Mouse (Mus musculus): ENCODE measurements around the gene Klhdc8b. TPM values are rescaled to one million over a fixed set of nuclear protein-coding genes. Genes with fewer than 3 reads are reported as not detected.

The Klhdc8b gene
- total and polyA plus RNA-seq, 2 experiments from 2014 or later: 56.5 to 95.6 TPM

DNA sequence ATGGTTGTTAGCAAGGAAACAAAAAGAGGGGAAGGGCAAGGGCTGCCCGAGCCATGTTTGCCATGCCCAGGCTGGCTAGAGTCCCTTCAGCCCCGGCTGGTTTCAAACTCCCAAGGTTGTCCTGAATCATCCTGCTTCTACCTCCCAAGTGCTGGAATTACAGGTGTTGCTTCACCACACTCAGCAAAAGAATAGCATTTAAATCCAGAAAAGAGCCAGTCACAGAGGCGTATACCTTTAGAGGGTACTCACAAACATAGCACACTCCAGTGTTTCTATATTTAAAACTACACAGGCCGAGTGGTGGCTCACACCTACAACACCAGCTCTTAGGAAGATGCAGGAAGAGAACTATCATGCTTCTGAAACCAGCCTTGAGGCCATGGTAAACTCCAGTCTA, 51.8 kb downstream of the Klhdc8b start:
- Histone ChIP-seq H3K9ac (no peak overlapping the region), H3K9me3 (ENCODE audit: low read length) (no peaks in the 10 kb centered on the region), H3K36me3 (ENCODE audit: insufficient read depth) (no peaks in the 10 kb centered on the region), H3K4me2 (ENCODE audit: low read depth) (no peak overlapping the region), H3K27me3 (ENCODE audit: insufficient read depth, low read length) (no peaks in the 10 kb centered on the region), H3K27ac (ENCODE audit: low read depth, low read length) (no peak overlapping the region), H3K4me1 (ENCODE audit: insufficient read depth) (no peaks in the 10 kb centered on the region), H3K4me3 (ENCODE audit: low read depth, low read length) (no peak overlapping the region)
- no peak for TF ChIP-seq CTCF (IDR thresholded peaks at IDR 0.05; ENCODE audit: low read depth)
- ATAC-seq (no peak), DNase-seq (no peak)
- 88% methylated on average over 4 of the region's 4 CpGs for WGBS

DNA sequence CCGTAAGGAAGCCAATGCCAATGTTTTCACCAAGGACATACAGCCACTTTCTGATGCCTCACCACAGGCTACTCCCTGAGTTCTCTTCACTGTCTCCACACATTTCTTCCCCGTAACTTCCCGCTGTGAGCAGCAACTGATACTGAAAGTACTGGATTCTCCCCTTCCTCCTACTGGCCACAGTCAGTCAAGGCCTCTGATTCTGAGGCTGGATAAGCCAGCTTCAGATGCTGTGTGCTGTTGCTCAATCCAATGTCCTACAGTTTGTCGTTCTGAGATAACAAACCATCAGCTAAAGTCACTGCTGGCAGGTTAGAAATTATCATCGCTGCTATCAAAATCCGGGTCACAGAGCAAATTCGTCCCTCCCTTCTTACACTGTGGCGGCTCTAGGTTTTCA, 56.9 kb downstream of the Klhdc8b start:
- no peak overlapping the region for H3K4me2 ChIP-seq (ENCODE audit: low read depth)
- no peaks in the 10 kb centered on the region for H3K36me3 ChIP-seq (ENCODE audit: insufficient read depth)
- DNase-seq (no peak), ATAC-seq (no peak)
- no peak overlapping the region for H3K27ac ChIP-seq (ENCODE audit: low read depth, low read length)
- H3K4me1 ChIP-seq (ENCODE audit: insufficient read depth): 0 out of 2 replicates have a peak, but pooled peaks cover 8% of the 10 kb centered on the region
- TF ChIP-seq CTCF (IDR thresholded peaks at IDR 0.05; ENCODE audit: low read depth): no peak
- H3K4me3 ChIP-seq (ENCODE audit: low read depth, low read length): no peak overlapping the region
- WGBS: 84% methylated on average over 8 of the region's 8 CpGs
- no peak overlapping the region for H3K9ac ChIP-seq
- H3K27me3 ChIP-seq (ENCODE audit: insufficient read depth, low read length): no peaks in the 10 kb centered on the region
- H3K9me3 ChIP-seq (ENCODE audit: low read length): no peaks in the 10 kb centered on the region

DNA sequence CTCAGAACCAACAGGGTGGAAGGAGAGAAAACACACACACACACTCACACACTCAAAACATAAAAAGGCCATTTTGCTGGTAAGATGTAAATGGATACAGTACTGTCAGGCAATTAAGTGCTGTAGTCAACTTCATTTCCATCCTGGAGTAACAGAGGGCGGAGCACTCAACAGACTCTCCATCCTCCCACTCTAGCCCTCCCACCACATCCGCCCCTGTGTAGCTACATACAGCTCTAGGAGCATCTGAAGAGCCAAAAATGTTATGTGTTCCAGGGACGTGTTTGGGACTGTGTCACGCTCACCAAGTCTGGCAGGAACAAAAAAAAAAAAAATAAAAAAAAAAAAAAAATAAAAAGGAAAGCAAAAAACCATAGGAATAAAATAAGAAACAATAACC, 58.3 kb downstream of the Klhdc8b start:
- no peak overlapping the region for H3K4me2 ChIP-seq (ENCODE audit: low read depth)
- H3K9me3 ChIP-seq (ENCODE audit: low read length): no peaks in the 10 kb centered on the region
- 0 out of 2 replicates have a peak, but pooled peaks cover 8% of the 10 kb centered on the region for H3K4me1 ChIP-seq (ENCODE audit: insufficient read depth)
- no peak for TF ChIP-seq CTCF (IDR thresholded peaks at IDR 0.05; ENCODE audit: low read depth)
- DNase-seq (no peak), ATAC-seq (no peak)
- H3K27me3 ChIP-seq (ENCODE audit: insufficient read depth, low read length): no peaks in the 10 kb centered on the region
- no peak overlapping the region for H3K27ac ChIP-seq (ENCODE audit: low read depth, low read length)
- H3K9ac ChIP-seq: no peak overlapping the region
- 80% methylated on average over 4 of the region's 4 CpGs for WGBS
- H3K4me3 ChIP-seq (ENCODE audit: low read depth, low read length): no peak overlapping the region
- H3K36me3 ChIP-seq (ENCODE audit: insufficient read depth): no peaks in the 10 kb centered on the region

DNA sequence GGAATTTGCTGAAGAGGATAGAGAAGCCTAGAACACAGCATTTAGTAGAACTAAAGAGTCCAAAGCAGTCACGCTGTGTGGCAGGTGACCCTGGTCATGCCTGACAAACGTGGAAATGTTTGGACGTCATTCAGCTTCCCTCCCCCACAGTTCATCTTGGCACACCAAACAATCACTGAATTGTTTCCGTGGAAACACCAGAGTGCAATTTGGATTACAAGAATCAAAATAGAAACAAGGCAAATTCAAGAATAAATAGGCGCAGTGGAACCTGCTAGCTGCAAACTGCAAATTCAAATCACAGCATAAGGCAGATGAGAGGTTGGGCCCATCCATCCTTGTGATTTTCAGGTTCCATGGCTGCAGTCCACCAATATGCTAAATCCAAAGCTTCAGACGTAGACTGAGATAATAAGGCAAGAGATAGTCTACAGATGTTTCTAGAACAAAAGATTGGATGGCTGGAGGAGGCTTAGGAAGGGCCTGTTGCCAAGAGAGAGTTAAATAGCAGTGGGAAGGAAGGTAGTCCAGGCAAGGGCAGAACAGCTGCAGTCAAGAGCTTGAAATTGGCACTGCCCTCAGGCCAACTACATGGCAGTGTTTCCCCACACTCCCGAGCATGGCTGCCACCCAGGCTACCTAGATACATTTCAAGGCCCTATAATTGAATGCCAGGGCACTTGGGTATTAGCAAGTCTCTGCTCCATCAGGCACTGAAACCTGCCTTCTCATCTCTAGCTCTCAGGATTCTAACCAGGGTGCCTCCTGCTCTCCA, 60.0 kb downstream of the Klhdc8b start:
- H3K4me3 ChIP-seq (ENCODE audit: low read depth, low read length): no peak overlapping the region
- H3K4me1 ChIP-seq (ENCODE audit: insufficient read depth): 0 out of 2 replicates have a peak, but pooled peaks cover 8% of the 10 kb centered on the region
- ATAC-seq (peak; percentile 65), DNase-seq (peak; percentile 58)
- no peak for TF ChIP-seq CTCF (IDR thresholded peaks at IDR 0.05; ENCODE audit: low read depth)
- no peaks in the 10 kb centered on the region for H3K27me3 ChIP-seq (ENCODE audit: insufficient read depth, low read length)
- WGBS: 20% methylated on average over 7 of the region's 7 CpGs
- no peak overlapping the region for H3K4me2 ChIP-seq (ENCODE audit: low read depth)
- peak overlapping the region; percentile 81 for H3K27ac ChIP-seq (ENCODE audit: low read depth, low read length)
- H3K9me3 ChIP-seq (ENCODE audit: low read length): no peaks in the 10 kb centered on the region
- H3K36me3 ChIP-seq (ENCODE audit: insufficient read depth): no peaks in the 10 kb centered on the region
- H3K9ac ChIP-seq: no peak overlapping the region

DNA sequence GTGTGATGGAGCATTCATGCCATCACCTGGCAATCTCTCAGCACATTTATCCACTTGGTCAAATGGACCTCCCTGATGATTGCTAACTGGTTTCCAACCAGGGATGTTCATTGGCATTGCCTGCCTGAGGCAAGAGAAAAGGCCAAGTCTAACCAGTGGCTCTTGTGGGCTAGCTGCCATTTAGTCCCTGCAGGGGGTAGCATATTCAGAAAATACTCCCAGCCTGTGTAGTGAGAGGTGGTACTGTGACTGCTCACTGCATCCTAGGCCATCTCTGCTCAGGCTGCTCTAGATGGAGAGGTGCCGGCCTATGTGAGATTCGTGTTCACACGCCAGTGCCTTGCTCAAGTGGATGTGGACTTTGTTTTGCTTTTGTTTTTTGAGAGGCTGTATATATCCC, 63.1 kb downstream of the Klhdc8b start:
- TF ChIP-seq CTCF (IDR thresholded peaks at IDR 0.05; ENCODE audit: low read depth): no peak
- 92% methylated on average over 3 of the region's 3 CpGs for WGBS
- H3K9ac ChIP-seq: no peak overlapping the region
- no peaks in the 10 kb centered on the region for H3K9me3 ChIP-seq (ENCODE audit: low read length)
- no peak overlapping the region for H3K4me2 ChIP-seq (ENCODE audit: low read depth)
- H3K4me1 ChIP-seq (ENCODE audit: insufficient read depth): 0 out of 2 replicates have a peak, but pooled peaks cover 8% of the 10 kb centered on the region
- DNase-seq (no peak), ATAC-seq (no peak)
- peaks cover 8% of the 10 kb centered on the region; the same call in 1 of the 2 replicates for H3K36me3 ChIP-seq (ENCODE audit: insufficient read depth)
- H3K27me3 ChIP-seq (ENCODE audit: insufficient read depth, low read length): no peaks in the 10 kb centered on the region
- H3K4me3 ChIP-seq (ENCODE audit: low read depth, low read length): no peak overlapping the region
- no peak overlapping the region for H3K27ac ChIP-seq (ENCODE audit: low read depth, low read length)

Other genes with a start within 250 kb of the Klhdc8b start
- 86.9 and 114 TPM in 2 replicates for gene Dag1, start 197.6 kb downstream of the Klhdc8b start, total RNA-seq (2014; rRNA removed)
- 64.3 and 77.4 TPM in 2 replicates for gene Dag1, start 197.6 kb downstream of the Klhdc8b start, polyA plus RNA-seq (2015; fragmentation: Nextera tagmentation; extraction: Ambion mirVana)
- 66.6 and 67.7 TPM in 2 replicates for gene Nicn1, start 171.2 kb downstream of the Klhdc8b start, total RNA-seq (2014; rRNA removed)
- 115 and 134 TPM in 2 replicates for gene Nicn1, start 171.2 kb downstream of the Klhdc8b start, polyA plus RNA-seq (2015; fragmentation: Nextera tagmentation; extraction: Ambion mirVana)
- 25.9 and 32.6 TPM in 2 replicates for gene Amt, start 164.7 kb downstream of the Klhdc8b start, total RNA-seq (2014; rRNA removed)
- 14.6 and 20.1 TPM in 2 replicates for gene Amt, start 164.7 kb downstream of the Klhdc8b start, polyA plus RNA-seq (2015; fragmentation: Nextera tagmentation; extraction: Ambion mirVana)
- 119 and 126 TPM in 2 replicates for gene Rhoa, start 155.5 kb downstream of the Klhdc8b start, total RNA-seq (2014; rRNA removed)
- 238 and 271 TPM in 2 replicates for gene Rhoa, start 155.5 kb downstream of the Klhdc8b start, polyA plus RNA-seq (2015; fragmentation: Nextera tagmentation; extraction: Ambion mirVana)
- 47.7 and 50.0 TPM in 2 replicates for gene Tcta, start 155.4 kb downstream of the Klhdc8b start, total RNA-seq (2014; rRNA removed)
- 59.2 and 66.2 TPM in 2 replicates for gene Tcta, start 155.4 kb downstream of the Klhdc8b start, polyA plus RNA-seq (2015; fragmentation: Nextera tagmentation; extraction: Ambion mirVana)
- gene Gpx1, start 122.7 kb downstream of the Klhdc8b start, total RNA-seq (2014; rRNA removed): 184 and 264 TPM in 2 replicates
- gene Gpx1, start 122.7 kb downstream of the Klhdc8b start, polyA plus RNA-seq (2015; fragmentation: Nextera tagmentation; extraction: Ambion mirVana): 446 and 498 TPM in 2 replicates
- gene Usp4, start 113.7 kb downstream of the Klhdc8b start, total RNA-seq (2014; rRNA removed): 112 and 134 TPM in 2 replicates
- gene Usp4, start 113.7 kb downstream of the Klhdc8b start, polyA plus RNA-seq (2015; fragmentation: Nextera tagmentation; extraction: Ambion mirVana): 93.9 and 112 TPM in 2 replicates
- 2.8 and 4.2 TPM in 2 replicates for gene 1700102P08Rik, start 68.8 kb downstream of the Klhdc8b start, total RNA-seq (2014; rRNA removed)
- gene 1700102P08Rik, start 68.8 kb downstream of the Klhdc8b start, polyA plus RNA-seq (2015; fragmentation: Nextera tagmentation; extraction: Ambion mirVana): 0.87 and 1.2 TPM in 2 replicates
- 1.8 and 1.9 TPM in 2 replicates for gene Ccdc36, start 33.1 kb downstream of the Klhdc8b start, total RNA-seq (2014; rRNA removed)
- 1.2 and 1.8 TPM in 2 replicates for gene Ccdc36, start 33.1 kb downstream of the Klhdc8b start, polyA plus RNA-seq (2015; fragmentation: Nextera tagmentation; extraction: Ambion mirVana)
- gene BC048562, start 25.1 kb downstream of the Klhdc8b start, total RNA-seq (2014; rRNA removed): not detected in 2 replicates
- not detected in 2 replicates for gene BC048562, start 25.1 kb downstream of the Klhdc8b start, polyA plus RNA-seq (2015; fragmentation: Nextera tagmentation; extraction: Ambion mirVana)
- 37.2 and 38.7 TPM in 2 replicates for gene Ccdc71, start 1.1 kb downstream of the Klhdc8b start, total RNA-seq (2014; rRNA removed)
- gene Ccdc71, start 1.1 kb downstream of the Klhdc8b start, polyA plus RNA-seq (2015; fragmentation: Nextera tagmentation; extraction: Ambion mirVana): 51.6 and 55.8 TPM in 2 replicates
- gene Lamb2, start 18.2 kb upstream of the Klhdc8b start, total RNA-seq (2014; rRNA removed): 22.5 and 36.3 TPM in 2 replicates
- 9.1 and 12.5 TPM in 2 replicates for gene Lamb2, start 18.2 kb upstream of the Klhdc8b start, polyA plus RNA-seq (2015; fragmentation: Nextera tagmentation; extraction: Ambion mirVana)
- gene Usp19, start 29.0 kb upstream of the Klhdc8b start, total RNA-seq (2014; rRNA removed): 90.3 and 97.0 TPM in 2 replicates
- gene Usp19, start 29.0 kb upstream of the Klhdc8b start, polyA plus RNA-seq (2015; fragmentation: Nextera tagmentation; extraction: Ambion mirVana): 32.2 and 41.5 TPM in 2 replicates
- gene Qars, start 46.1 kb upstream of the Klhdc8b start, total RNA-seq (2014; rRNA removed): 121 and 155 TPM in 2 replicates
- 55.1 and 59.5 TPM in 2 replicates for gene Qars, start 46.1 kb upstream of the Klhdc8b start, polyA plus RNA-seq (2015; fragmentation: Nextera tagmentation; extraction: Ambion mirVana)
- gene Qrich1, start 55.2 kb upstream of the Klhdc8b start, total RNA-seq (2014; rRNA removed): 206 and 265 TPM in 2 replicates
- gene Qrich1, start 55.2 kb upstream of the Klhdc8b start, polyA plus RNA-seq (2015; fragmentation: Nextera tagmentation; extraction: Ambion mirVana): 109 and 123 TPM in 2 replicates
- 115 and 129 TPM in 2 replicates for gene Impdh2, start 98.7 kb upstream of the Klhdc8b start, total RNA-seq (2014; rRNA removed)
- 102 and 106 TPM in 2 replicates for gene Impdh2, start 98.7 kb upstream of the Klhdc8b start, polyA plus RNA-seq (2015; fragmentation: Nextera tagmentation; extraction: Ambion mirVana)
- 70.7 and 71.3 TPM in 2 replicates for gene Ndufaf3, start 105.9 kb upstream of the Klhdc8b start, total RNA-seq (2014; rRNA removed)
- gene Ndufaf3, start 105.9 kb upstream of the Klhdc8b start, polyA plus RNA-seq (2015; fragmentation: Nextera tagmentation; extraction: Ambion mirVana): 104 and 108 TPM in 2 replicates
- gene Dalrd3, start 108.3 kb upstream of the Klhdc8b start, total RNA-seq (2014; rRNA removed): 99.6 and 115 TPM in 2 replicates
- gene Dalrd3, start 108.3 kb upstream of the Klhdc8b start, polyA plus RNA-seq (2015; fragmentation: Nextera tagmentation; extraction: Ambion mirVana): 221 and 261 TPM in 2 replicates
- 353 and 511 TPM in 2 replicates for gene Wdr6, start 117.2 kb upstream of the Klhdc8b start, total RNA-seq (2014; rRNA removed)
- gene Wdr6, start 117.2 kb upstream of the Klhdc8b start, polyA plus RNA-seq (2015; fragmentation: Nextera tagmentation; extraction: Ambion mirVana): 206 and 283 TPM in 2 replicates
- 29.2 and 39.3 TPM in 2 replicates for gene P4htm, start 136.1 kb upstream of the Klhdc8b start, total RNA-seq (2014; rRNA removed)
- gene P4htm, start 136.1 kb upstream of the Klhdc8b start, polyA plus RNA-seq (2015; fragmentation: Nextera tagmentation; extraction: Ambion mirVana): 35.4 and 39.9 TPM in 2 replicates
- 68.2 and 70.9 TPM in 2 replicates for gene Arih2, start 187.8 kb upstream of the Klhdc8b start, total RNA-seq (2014; rRNA removed)
- 32.3 and 40.3 TPM in 2 replicates for gene Arih2, start 187.8 kb upstream of the Klhdc8b start, polyA plus RNA-seq (2015; fragmentation: Nextera tagmentation; extraction: Ambion mirVana)
- gene Slc25a20, start 200.5 kb upstream of the Klhdc8b start, total RNA-seq (2014; rRNA removed): 37.6 and 40.5 TPM in 2 replicates
- gene Slc25a20, start 200.5 kb upstream of the Klhdc8b start, polyA plus RNA-seq (2015; fragmentation: Nextera tagmentation; extraction: Ambion mirVana): 35.2 and 39.6 TPM in 2 replicates
- gene Prkar2a, start 227.7 kb upstream of the Klhdc8b start, total RNA-seq (2014; rRNA removed): 81.2 and 104 TPM in 2 replicates
- 23.0 and 34.3 TPM in 2 replicates for gene Prkar2a, start 227.7 kb upstream of the Klhdc8b start, polyA plus RNA-seq (2015; fragmentation: Nextera tagmentation; extraction: Ambion mirVana)

Data from forebrain, postnatal 0 days (tissue).